Mouse (Mus musculus) CH12.LX (cell line): ENCODE measurements at regions not wholly inside any gene's neighbourhood (a gene's known extent, or its start where the extent isn't known, plus 50 kb on each side); places are given as distances from the start of the nearest gene placed in this dataset.

Source experiments
- DNase-seq: peaks from one replicate; pipeline ENCODE4 v3.0.0-alpha.2; 2013; ENCODE audit errors: extremely low read depth
- H3K27ac ChIP-seq: 2 replicates; pipeline ENCODE4 v1.5.1; 2012; ENCODE audit warnings: low read depth, mild to moderate bottlenecking, control low read depth, moderate library complexity; ENCODE audit not compliant: insufficient read depth
- H3K27me3 ChIP-seq: replicated peaks from 2 replicates; pipeline ENCODE3; 2012; ENCODE audit warnings: inconsistent platforms
- H3K36me3 ChIP-seq, 2 experiments: replicated peaks in 1 of 2; 2 replicates each; pipeline versions ENCODE3 to v1.6.1; 2012; ENCODE audit warnings: inconsistent platforms in 1 of 2, low read length in 1 of 2, mild to moderate bottlenecking in 1 of 2, mixed read lengths in 1 of 2, moderate library complexity in 1 of 2; ENCODE audit not compliant: control insufficient read depth in 1 of 2, insufficient read depth in 1 of 2
- H3K4me1 ChIP-seq, 2 experiments: 2 replicates each; pipeline ENCODE4 v1.6.1; 2012; ENCODE audit warnings: inconsistent platforms in 1 of 2, moderate library complexity in 1 of 2; ENCODE audit not compliant: insufficient read depth in 2 of 2, control insufficient read depth in 1 of 2
- H3K4me2 ChIP-seq: 2 replicates; pipeline ENCODE4 v1.6.1; 2012; ENCODE audit warnings: low read depth, mild to moderate bottlenecking, control low read depth; ENCODE audit not compliant: poor library complexity, insufficient read depth, severe bottlenecking
- H3K4me3 ChIP-seq, 3 experiments: fragments of 150-350 bp in 1 of 3; sonication (generic) in 1 of 3; replicated peaks in 1 of 3; 2 replicates each; pipeline versions ENCODE3 to v1.5.1; 2011 to 2012; ENCODE audit warnings: low read depth in 2 of 3, low read length in 2 of 3, mild to moderate bottlenecking in 2 of 3, moderate library complexity in 2 of 3, control low read depth in 1 of 3, improper control_type of control experiment in 1 of 3, inconsistent platforms in 1 of 3, mixed read lengths in 1 of 3; ENCODE audit not compliant: poor library complexity in 1 of 3
- H3K79me2 ChIP-seq: replicated peaks from 2 replicates; pipeline ENCODE4 v1.6.1; 2012; ENCODE audit warnings: mild to moderate bottlenecking, moderate library complexity; ENCODE audit not compliant: control insufficient read depth, poor library complexity, insufficient read depth, severe bottlenecking; ENCODE audit errors: extremely low read depth
- H3K9ac ChIP-seq: 2 replicates; pipeline ENCODE4 v1.6.1; 2012; ENCODE audit warnings: low read depth, mild to moderate bottlenecking, control low read depth, moderate library complexity; ENCODE audit not compliant: insufficient read depth
- H3K9me3 ChIP-seq: replicated peaks from 2 replicates; pipeline ENCODE3; 2012; ENCODE audit warnings: low read length, inconsistent platforms, mixed read lengths
- CHD1 ChIP-seq: IDR thresholded peaks from 2 replicates; pipeline ENCODE4 v1.6.1; 2012; ENCODE audit warnings: low read depth, low read length, improper control_type of control experiment, inconsistent platforms
- E2F4 ChIP-seq: IDR thresholded peaks from 2 replicates; pipeline ENCODE4 v1.6.1; 2011; ENCODE audit warnings: low read depth, low read length, improper control_type of control experiment; ENCODE audit not compliant: insufficient replicate concordance
- ELF1 ChIP-seq: IDR thresholded peaks from 2 replicates; pipeline ENCODE4 v1.6.1; 2014; ENCODE audit warnings: low read depth, mild to moderate bottlenecking, inconsistent platforms, low read length, improper control_type of control experiment
- GABPA ChIP-seq: IDR thresholded peaks from 2 replicates; pipeline ENCODE4 v1.6.1; 2012; ENCODE audit warnings: low read depth, low read length, improper control_type of control experiment, inconsistent platforms; ENCODE audit not compliant: insufficient replicate concordance
- HCFC1 ChIP-seq: IDR thresholded peaks from 2 replicates; pipeline ENCODE4 v1.6.1; 2012; ENCODE audit warnings: low read depth, mild to moderate bottlenecking, inconsistent platforms, low read length, improper control_type of control experiment
- IRF4 ChIP-seq: IDR thresholded peaks from 2 replicates; pipeline ENCODE4 v1.6.1; 2014; ENCODE audit warnings: low read depth, mild to moderate bottlenecking, inconsistent platforms, low read length, improper control_type of control experiment
- JUND ChIP-seq: conservative IDR thresholded peaks from 2 replicates; pipeline ENCODE4 v1.6.1; 2011; ENCODE audit warnings: low read depth, low read length, improper control_type of control experiment
- MAX ChIP-seq: IDR thresholded peaks from 2 replicates; pipeline ENCODE4 v1.6.1; 2011; ENCODE audit warnings: low read length, improper control_type of control experiment
- MAZ ChIP-seq: IDR thresholded peaks from 2 replicates; pipeline ENCODE4 v1.6.1; 2012; ENCODE audit warnings: low read depth, mild to moderate bottlenecking, inconsistent platforms, low read length, improper control_type of control experiment, moderate library complexity
- MEF2A ChIP-seq: IDR thresholded peaks from 2 replicates; pipeline ENCODE4 v1.6.1; 2014; ENCODE audit warnings: low read depth, mild to moderate bottlenecking, inconsistent platforms, low read length, improper control_type of control experiment, borderline replicate concordance
- MYC ChIP-seq: IDR thresholded peaks from 2 replicates; pipeline ENCODE4 v1.6.1; 2011; ENCODE audit warnings: low read depth, mild to moderate bottlenecking, improper control_type of control experiment, low read length
- NELFE ChIP-seq: IDR thresholded peaks from 2 replicates; pipeline ENCODE4 v1.6.1; 2011; ENCODE audit warnings: low read depth, low read length, improper control_type of control experiment
- NRF1 ChIP-seq: IDR thresholded peaks from 2 replicates; pipeline ENCODE4 v1.6.1; 2014; ENCODE audit warnings: low read depth, mild to moderate bottlenecking, inconsistent platforms, low read length, improper control_type of control experiment, moderate library complexity
- POLR2A ChIP-seq: IDR thresholded peaks from 2 replicates; pipeline ENCODE4 v1.6.1; 2011; ENCODE audit warnings: low read depth, mild to moderate bottlenecking, improper control_type of control experiment, low read length
- POLR2AphosphoS2 ChIP-seq: IDR thresholded peaks from 2 replicates; pipeline ENCODE4 v1.6.1; 2011; ENCODE audit warnings: low read depth, low read length, improper control_type of control experiment
- RAD21 ChIP-seq: IDR thresholded peaks from 2 replicates; pipeline ENCODE4 v1.6.1; 2011; ENCODE audit warnings: low read depth, mild to moderate bottlenecking, low read length, improper control_type of control experiment, moderate library complexity
- RCOR1 ChIP-seq: conservative IDR thresholded peaks from 2 replicates; pipeline ENCODE4 v1.6.1; 2012; ENCODE audit warnings: low read depth, mild to moderate bottlenecking, inconsistent platforms, low read length, improper control_type of control experiment
- TCF12 ChIP-seq: IDR thresholded peaks from 2 replicates; pipeline ENCODE4 v1.6.1; 2014; ENCODE audit warnings: low read depth, mild to moderate bottlenecking, inconsistent platforms, low read length, improper control_type of control experiment
- USF1 ChIP-seq: IDR thresholded peaks from 2 replicates; pipeline ENCODE4 v1.6.1; 2014; ENCODE audit warnings: low read depth, mild to moderate bottlenecking, inconsistent platforms, low read length, improper control_type of control experiment
- USF2 ChIP-seq: conservative IDR thresholded peaks from 2 replicates; pipeline ENCODE4 v1.6.1; 2011; ENCODE audit warnings: low read depth, low read length, improper control_type of control experiment
- ZKSCAN1 ChIP-seq: IDR thresholded peaks from 2 replicates; pipeline ENCODE4 v1.6.1; 2012; ENCODE audit warnings: low read depth, inconsistent platforms, low read length, improper control_type of control experiment, borderline replicate concordance
- ZMIZ1 ChIP-seq: IDR thresholded peaks from 2 replicates; pipeline ENCODE4 v1.6.1; 2012; ENCODE audit warnings: low read depth, mild to moderate bottlenecking, inconsistent platforms, low read length, improper control_type of control experiment
- ZNF384 ChIP-seq: IDR thresholded peaks from 2 replicates; pipeline ENCODE4 v1.6.1; 2012; ENCODE audit warnings: low read depth, low read length, improper control_type of control experiment, inconsistent platforms
- dilution Hi-C: fragments of 300-500 bp; cut with MboI; formaldehyde crosslinking; loops from 2 replicates; pipeline ENCODE4 v1.14.3; 2020; ENCODE audit warnings: low sequenced_read_pairs; ENCODE audit not compliant: extremely low pct_unique_long_range_greater_than_20kb, extremely low pct_ligation_motif_present
- in situ Hi-C: fragments of 300-500 bp; cut with MboI; formaldehyde crosslinking; loops from 3 replicates; pipeline ENCODE4 v1.14.3; 2019; ENCODE audit warnings: low sequenced_read_pairs, low pct_ligation_motif_present, low pct_unique_long_range_greater_than_20kb, mixed read lengths

- H3K27me3 ChIP-seq: no peaks in the 10 kb centered on the region
- H3K9me3 ChIP-seq: no peaks in the 10 kb centered on the region
- dilution Hi-C loops (no loop called here), in situ Hi-C loops (no loop called here)
- DNase-seq: no peak
- no peaks in the 10 kb centered on the region for H3K36me3 ChIP-seq
- H3K4me2 ChIP-seq: no peak overlapping the region
- H3K4me3 ChIP-seq: no peak overlapping the region
- no peak overlapping the region for H3K27ac ChIP-seq
- no peak overlapping the region for H3K9ac ChIP-seq
- H3K79me2 ChIP-seq: no peaks in the 10 kb centered on the region
- TF ChIP-seq GABPA: no peak
- TF ChIP-seq MEF2A: no peak
- no peak for TF ChIP-seq NELFE
- no peak for TF ChIP-seq E2F4
- TF ChIP-seq MAX: no peak
- TF ChIP-seq RAD21: no peak
- TF ChIP-seq RCOR1: no peak
- TF ChIP-seq ELF1: no peak
- no peak for TF ChIP-seq IRF4
- no peak for TF ChIP-seq USF1
- TF ChIP-seq POLR2AphosphoS2: no peak
- TF ChIP-seq ZNF384: no peak
- TF ChIP-seq HCFC1: no peak
- TF ChIP-seq POLR2A: no peak
- TF ChIP-seq CHD1: no peak
- TF ChIP-seq MAZ: no peak
- no peak for TF ChIP-seq NRF1
- no peaks in the 10 kb centered on the region for H3K4me1 ChIP-seq
These were observed 791.0 kb upstream of the Jmjd1c start for GRCm38 (mm10) chr10:66304901-66305300.

GRCm38 (mm10) chr10:66331166-66331565, 764.8 kb upstream of the Jmjd1c start:
- Histone ChIP-seq H3K9ac (no peak overlapping the region), H3K27ac (no peak overlapping the region), H3K9me3 (no peaks in the 10 kb centered on the region), H3K4me1 (no peaks in the 10 kb centered on the region), H3K27me3 (no peaks in the 10 kb centered on the region), H3K36me3 (no peaks in the 10 kb centered on the region), H3K4me3 (no peak overlapping the region), H3K4me2 (no peak overlapping the region), H3K79me2 (no peaks in the 10 kb centered on the region)
- TF ChIP-seq ZKSCAN1 (no peak), TCF12 (no peak), USF2 (no peak), NRF1 (no peak), GABPA (no peak), JUND (no peak), USF1 (no peak), MAX (no peak), ZMIZ1 (no peak), RAD21 (no peak), HCFC1 (no peak), ZNF384 (no peak), MYC (no peak), NELFE (no peak), E2F4 (no peak)
- in situ Hi-C loops (no loop called here), dilution Hi-C loops (no loop called here)
- DNase-seq: no peak
